In the genomic region with DNA sequence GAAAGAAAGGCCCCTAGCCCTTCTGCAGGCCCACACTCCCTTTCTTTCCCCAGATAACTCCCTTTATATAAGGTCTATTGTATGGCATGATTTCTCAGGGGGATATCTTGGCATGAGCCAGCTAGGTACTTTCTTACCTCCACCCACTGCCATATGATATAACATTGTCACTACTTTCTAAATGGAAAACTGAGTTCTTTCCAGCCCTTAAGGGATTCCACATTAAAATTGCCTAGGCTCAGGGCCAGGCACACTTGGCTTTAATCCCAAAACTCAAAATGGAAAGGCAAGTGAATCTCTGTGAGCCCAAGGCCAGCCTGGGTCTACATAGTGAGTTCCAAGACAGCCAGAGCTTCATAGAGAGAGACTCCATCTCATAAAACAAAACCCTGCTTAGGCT, we compare ENCODE assay signal across 15 mouse cellular contexts.
DNase-seq lines count a peak whose midpoint lies in the region; ATAC-seq lines count a peak whose summit lies in the region.
"Had no signal": no experiment of that assay in that cellular context is flagged by ENCODE, and none has a peak within 500 bp of the region (broad histone marks: within the 10 kb centered on the region; RNA-seq: fewer than 3 reads in every experiment).

No protein-coding gene starts in this region.

- no peak overlapping the region for H3K4me2 ChIP-seq in heart, embryonic 12.5 days
- H3K4me2 ChIP-seq in neural tube, embryonic 15.5 days = no peak overlapping the region
- H3K4me2 ChIP-seq: heart, embryonic 13.5 days; midbrain, embryonic 12.5 days; neural tube, embryonic 12.5 days had no signal

- no peak overlapping the region for H3K9ac ChIP-seq in heart, embryonic 12.5 days
- H3K9ac ChIP-seq in neural tube, embryonic 15.5 days (replicated peaks) = no peak overlapping the region
- H3K9ac ChIP-seq: heart, embryonic 13.5 days; midbrain, embryonic 12.5 days; neural tube, embryonic 12.5 days had no signal

- H3K4me1 ChIP-seq in heart, embryonic 12.5 days (replicated peaks) = no peaks in the 10 kb centered on the region
- no peaks in the 10 kb centered on the region for H3K4me1 ChIP-seq in forebrain, embryonic 10.5 days
- H3K4me1 ChIP-seq in neural tube, embryonic 15.5 days = no peaks in the 10 kb centered on the region
- H3K4me1 ChIP-seq: heart, embryonic 13.5 days; midbrain, embryonic 12.5 days; neural tube, embryonic 12.5 days had no signal

- no peak overlapping the region for H3K4me3 ChIP-seq in heart, embryonic 12.5 days
- no peak overlapping the region for H3K4me3 ChIP-seq in forebrain, embryonic 10.5 days
- no peak overlapping the region for H3K4me3 ChIP-seq in neural tube, embryonic 15.5 days (replicated peaks)
- H3K4me3 ChIP-seq: heart, embryonic 13.5 days; midbrain, embryonic 12.5 days; neural tube, embryonic 12.5 days had no signal

- no peak overlapping the region for H3K27ac ChIP-seq in heart, embryonic 12.5 days (ENCODE audit: poor library complexity, severe bottlenecking)
- no peak overlapping the region for H3K27ac ChIP-seq in forebrain, embryonic 10.5 days
- H3K27ac ChIP-seq in neural tube, embryonic 15.5 days (replicated peaks) = no peak overlapping the region
- H3K27ac ChIP-seq: heart, embryonic 13.5 days; midbrain, embryonic 12.5 days; neural tube, embryonic 12.5 days had no signal

- no peak for ATAC-seq in heart, embryonic 12.5 days (ENCODE audit: insufficient number of reproducible peaks, low FRiP score)
- no peak; the same call in 1 of the 2 replicates for ATAC-seq in neural tube, embryonic 15.5 days (ENCODE audit: low FRiP score)

- H3K36me3 ChIP-seq in heart, embryonic 12.5 days = no peaks in the 10 kb centered on the region
- H3K36me3 ChIP-seq in forebrain, embryonic 10.5 days (replicated peaks) = no peaks in the 10 kb centered on the region
- H3K36me3 ChIP-seq in neural tube, embryonic 15.5 days = no peaks in the 10 kb centered on the region
- H3K36me3 ChIP-seq: heart, embryonic 13.5 days; midbrain, embryonic 12.5 days; neural tube, embryonic 12.5 days had no signal

- H3K9me3 ChIP-seq in heart, embryonic 12.5 days (replicated peaks) = no peaks in the 10 kb centered on the region
- H3K9me3 ChIP-seq in forebrain, embryonic 10.5 days = no peaks in the 10 kb centered on the region
- H3K9me3 ChIP-seq in neural tube, embryonic 15.5 days (replicated peaks) = no peaks in the 10 kb centered on the region
- H3K9me3 ChIP-seq: heart, embryonic 13.5 days; midbrain, embryonic 12.5 days; neural tube, embryonic 12.5 days had no signal

- DNase-seq in cerebellum, postnatal 10 days = peak; percentile 9 to 40
- no peak for DNase-seq in cerebellum, adult 9-11 months
- DNase-seq in heart, postnatal 4 days = peak; percentile 9
- peak; percentile 50 for DNase-seq in adrenal gland, postnatal 10 days
- peak; percentile 3 to 30 for DNase-seq in right cerebral cortex, adult 2 months (ENCODE audit: low spot score in 2 of 2)
- no peak for DNase-seq in forebrain, embryonic 10.5 days (ENCODE audit: extremely low spot score, low spot score)
- DNase-seq: embryo, embryonic 11 days; lung, postnatal 10 days; spleen, adult 18-20 months; thymus, adult 18-20 months had no signal

- H3K27me3 ChIP-seq in heart, embryonic 12.5 days (replicated peaks) = no peaks in the 10 kb centered on the region
- H3K27me3 ChIP-seq in forebrain, embryonic 10.5 days (ENCODE audit: poor library complexity, severe bottlenecking) = peaks cover 3% of the 10 kb centered on the region; the same call in 1 of the 2 replicates
- H3K27me3 ChIP-seq in neural tube, embryonic 15.5 days (replicated peaks) = no peaks in the 10 kb centered on the region
- H3K27me3 ChIP-seq: heart, embryonic 13.5 days; midbrain, embryonic 12.5 days; neural tube, embryonic 12.5 days had no signal

Comparison
In these comparisons a context has a peak if more than half of its experiments do, and no peak if none do; other contexts are left out.
1. DNase-seq: peak in cerebellum, postnatal 10 days (2 of 2), heart, postnatal 4 days (single experiment), adrenal gland, postnatal 10 days (single experiment) and right cerebral cortex, adult 2 months (2 of 2); none in cerebellum, adult 9-11 months (single experiment) and forebrain, embryonic 10.5 days (single experiment).